In the genomic region with DNA sequence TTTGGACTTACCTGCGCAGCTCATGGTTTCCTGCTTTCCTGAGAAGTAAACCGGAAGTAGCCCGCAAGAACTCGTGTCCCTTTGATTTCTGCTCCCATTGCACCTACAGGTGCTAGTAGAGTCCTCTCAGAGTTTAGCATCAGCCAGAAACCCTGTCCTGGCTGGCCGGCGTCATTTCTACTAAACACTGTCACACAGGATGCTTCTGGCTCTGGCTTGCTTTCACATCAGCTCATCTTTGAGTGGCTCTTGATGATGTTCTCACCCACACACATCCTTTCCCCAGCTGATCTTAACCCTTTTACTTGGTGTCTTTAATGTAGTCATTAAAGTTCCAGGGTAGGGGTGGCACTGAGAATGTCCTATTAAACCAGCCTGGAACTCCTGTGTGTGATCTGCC, we compare ENCODE assay signal across 23 mouse cellular contexts. TPM values are rescaled to one million over a fixed set of nuclear protein-coding genes. Genes with fewer than 3 reads are reported as not detected.
DNase-seq lines count a peak whose midpoint lies in the region; ATAC-seq and TF ChIP-seq lines count a peak whose summit lies in the region.
"Had no signal": no experiment of that assay in that cellular context is flagged by ENCODE, and none has a peak within 500 bp of the region (broad histone marks: within the 10 kb centered on the region; RNA-seq: fewer than 3 reads in every experiment).

No protein-coding gene starts in this region.

- WGBS in intestine, postnatal 0 days = 70% methylated on average over 6 of the region's 6 CpGs
- 73% methylated on average over 6 of the region's 6 CpGs for WGBS in intestine, embryonic 15.5 days
- 81% methylated on average over 6 of the region's 6 CpGs for WGBS in stomach, postnatal 0 days
- 93% methylated on average over 6 of the region's 6 CpGs for WGBS in forebrain, postnatal 0 days

- no peaks in the 10 kb centered on the region for H3K27me3 ChIP-seq in intestine, postnatal 0 days (replicated peaks; ENCODE audit: control insufficient read depth, insufficient read depth, low read length)
- no peaks in the 10 kb centered on the region for H3K27me3 ChIP-seq in intestine, embryonic 15.5 days (replicated peaks)
- H3K27me3 ChIP-seq in stomach, postnatal 0 days (ENCODE audit: control insufficient read depth, insufficient read depth, low read length) = no peaks in the 10 kb centered on the region
- H3K27me3 ChIP-seq in forebrain, postnatal 0 days (ENCODE audit: insufficient read depth, low read length) = no peaks in the 10 kb centered on the region
- H3K27me3 ChIP-seq: embryonic facial prominence, embryonic 15.5 days; heart, embryonic 13.5 days; hindbrain, embryonic 12.5 days had no signal

- ATAC-seq in intestine, postnatal 0 days = no peak
- no peak for ATAC-seq in intestine, embryonic 15.5 days
- ATAC-seq in CD4-positive, CD25-positive, alpha-beta regulatory T cell, adult 4 months = peak; percentile 93
- peak; percentile 90 for ATAC-seq in inflammation-experienced regulatory T-cells, adult 6 months
- ATAC-seq in stomach, postnatal 0 days (ENCODE audit: low FRiP score, low TSS enrichment) = no peak
- no peak for ATAC-seq in forebrain, postnatal 0 days
- ATAC-seq: forebrain, embryonic 14.5 days; hindbrain, embryonic 16.5 days had no signal

- H3K4me2 ChIP-seq in intestine, postnatal 0 days (replicated peaks; ENCODE audit: low read depth) = no peak overlapping the region
- H3K4me2 ChIP-seq in intestine, embryonic 15.5 days (replicated peaks) = no peak overlapping the region
- no peak overlapping the region for H3K4me2 ChIP-seq in stomach, postnatal 0 days (replicated peaks; ENCODE audit: low read depth)
- H3K4me2 ChIP-seq in forebrain, postnatal 0 days (ENCODE audit: low read depth) = no peak overlapping the region
- H3K4me2 ChIP-seq: embryonic facial prominence, embryonic 15.5 days; heart, embryonic 13.5 days; hindbrain, embryonic 12.5 days had no signal

- H3K36me3 ChIP-seq in intestine, postnatal 0 days (ENCODE audit: control insufficient read depth, insufficient read depth) = no peaks in the 10 kb centered on the region
- H3K36me3 ChIP-seq in intestine, embryonic 15.5 days = 0 out of 2 replicates have a peak, but pooled peaks cover 2% of the 10 kb centered on the region
- no peaks in the 10 kb centered on the region for H3K36me3 ChIP-seq in stomach, postnatal 0 days (ENCODE audit: control insufficient read depth, insufficient read depth, low read length)
- H3K36me3 ChIP-seq in forebrain, postnatal 0 days (ENCODE audit: insufficient read depth) = no peaks in the 10 kb centered on the region
- H3K36me3 ChIP-seq: embryonic facial prominence, embryonic 15.5 days; forebrain, embryonic 10.5 days; hindbrain, embryonic 12.5 days had no signal

- no peaks in the 10 kb centered on the region for H3K9me3 ChIP-seq in intestine, postnatal 0 days (ENCODE audit: control insufficient read depth)
- H3K9me3 ChIP-seq in intestine, embryonic 15.5 days = no peaks in the 10 kb centered on the region; the same call in 1 of the 2 replicates
- no peaks in the 10 kb centered on the region for H3K9me3 ChIP-seq in stomach, postnatal 0 days (ENCODE audit: control insufficient read depth, low read length)
- no peaks in the 10 kb centered on the region for H3K9me3 ChIP-seq in forebrain, postnatal 0 days (ENCODE audit: low read length)
- H3K9me3 ChIP-seq: embryonic facial prominence, embryonic 15.5 days; forebrain, embryonic 10.5 days; heart, embryonic 13.5 days; hindbrain, embryonic 12.5 days had no signal

- TF ChIP-seq EP300 in stomach, postnatal 0 days (optimal IDR thresholded peaks at IDR 0.05) = no peak

- H3K27ac ChIP-seq in intestine, postnatal 0 days (ENCODE audit: low read depth, low read length) = peak overlapping the region; percentile 15; the same call in 1 of the 2 replicates
- no peak overlapping the region for H3K27ac ChIP-seq in intestine, embryonic 15.5 days
- H3K27ac ChIP-seq in stomach, postnatal 0 days (replicated peaks) = peak overlapping the region; percentile 82
- no peak overlapping the region for H3K27ac ChIP-seq in forebrain, postnatal 0 days (ENCODE audit: low read depth, low read length)
- H3K27ac ChIP-seq: embryonic facial prominence, embryonic 15.5 days; forebrain, embryonic 10.5 days; heart, embryonic 13.5 days; hindbrain, embryonic 12.5 days had no signal

- no peak overlapping the region for H3K4me3 ChIP-seq in intestine, postnatal 0 days (ENCODE audit: low read depth, low read length)
- H3K4me3 ChIP-seq in intestine, embryonic 15.5 days (replicated peaks) = no peak overlapping the region
- H3K4me3 ChIP-seq in stomach, postnatal 0 days (ENCODE audit: low read depth, low read length) = no peak overlapping the region
- no peak overlapping the region for H3K4me3 ChIP-seq in forebrain, postnatal 0 days (ENCODE audit: low read depth, low read length)
- H3K4me3 ChIP-seq: embryonic facial prominence, embryonic 15.5 days; erythroblast, embryonic 14.5 days; forebrain, embryonic 10.5 days; heart, embryonic 13.5 days; hindbrain, embryonic 12.5 days had no signal

- no peak for DNase-seq in stomach, postnatal 0 days (ENCODE audit: low spot score)
- DNase-seq in lung, postnatal 25 days (ENCODE audit: low spot score) = no peak
- no peak for DNase-seq in forebrain, postnatal 0 days
- DNase-seq: adrenal gland, postnatal 14 days; B cell, adult 2 months; cerebellum, adult 18-20 months; cerebellum, adult 9-11 months; gastrocnemius, postnatal 36 days; heart, adult 11 months; heart, postnatal 36 days had no signal

- H3K9ac ChIP-seq in intestine, postnatal 0 days (ENCODE audit: low read depth, low read length) = no peak overlapping the region
- H3K9ac ChIP-seq in intestine, embryonic 15.5 days = no peak overlapping the region
- no peak overlapping the region for H3K9ac ChIP-seq in stomach, postnatal 0 days (ENCODE audit: low read length)
- no peak overlapping the region for H3K9ac ChIP-seq in forebrain, postnatal 0 days
- H3K9ac ChIP-seq: embryonic facial prominence, embryonic 15.5 days; heart, embryonic 13.5 days; hindbrain, embryonic 12.5 days had no signal

- H3K4me1 ChIP-seq in intestine, postnatal 0 days (replicated peaks; ENCODE audit: control insufficient read depth, insufficient read depth, low read length) = 0 out of 2 replicates have a peak, but pooled peaks cover 3% of the 10 kb centered on the region
- no peaks in the 10 kb centered on the region; the same call in 1 of the 2 replicates for H3K4me1 ChIP-seq in intestine, embryonic 15.5 days (replicated peaks)
- H3K4me1 ChIP-seq in stomach, postnatal 0 days (replicated peaks; ENCODE audit: control insufficient read depth, insufficient read depth) = no peaks in the 10 kb centered on the region; the same call in 1 of the 2 replicates
- H3K4me1 ChIP-seq in forebrain, postnatal 0 days (ENCODE audit: insufficient read depth) = no peaks in the 10 kb centered on the region
- H3K4me1 ChIP-seq: forebrain, embryonic 10.5 days; heart, embryonic 13.5 days; hindbrain, embryonic 12.5 days had no signal

- no peak for TF ChIP-seq CTCF in intestine, postnatal 0 days (IDR thresholded peaks at IDR 0.05; ENCODE audit: low read depth)
- TF ChIP-seq CTCF in stomach, postnatal 0 days (IDR thresholded peaks at IDR 0.05; ENCODE audit: low read depth) = no peak
- no peak for TF ChIP-seq CTCF in forebrain, postnatal 0 days (IDR thresholded peaks at IDR 0.05; ENCODE audit: low read depth)

RNA-seq across cellular contexts. Expression of a gene that starts 12.3 kb away (rescaled TPM):
- 24.2 and 26.8 TPM in 2 replicates for polyA plus RNA-seq in intestine, postnatal 0 days (2015; fragmentation: Nextera tagmentation; extraction: Ambion mirVana)
- polyA plus RNA-seq in intestine, embryonic 15.5 days (2015; fragmentation: Nextera tagmentation; extraction: Ambion mirVana) = 51.8 and 52.0 TPM in 2 replicates
- 10 to 100 TPM; 13.4 to 14.2 TPM for polyA plus RNA-seq in CD4-positive, CD25-positive, alpha-beta regulatory T cell, adult 4 months (2017; shearing (Covaris generic))
- 10 to 100 TPM in 2 of 3 experiments, 1 to 10 TPM in 1; 7.9 to 25.3 (median 24.8) TPM for polyA plus RNA-seq in inflammation-experienced regulatory T-cells, adult 6 months (2017; shearing (Covaris generic))
- 46.0 and 48.7 TPM in 2 replicates for polyA plus RNA-seq in stomach, postnatal 0 days (2015; fragmentation: Nextera tagmentation; extraction: Ambion mirVana)
- 11.6 and 12.7 TPM in 2 replicates for total RNA-seq in forebrain, postnatal 0 days (2014; rRNA removed)
- 9.1 and 14.0 TPM in 2 replicates for polyA plus RNA-seq in forebrain, postnatal 0 days (2015; fragmentation: Nextera tagmentation; extraction: Ambion mirVana)

RNA-seq across cellular contexts. Expression of a gene that starts 15.5 kb away (rescaled TPM):
- polyA plus RNA-seq in intestine, postnatal 0 days (2015; fragmentation: Nextera tagmentation; extraction: Ambion mirVana) = 0.17 TPM in 1 of 2 replicates, not detected in the other
- 2.6 and 4.0 TPM in 2 replicates for polyA plus RNA-seq in intestine, embryonic 15.5 days (2015; fragmentation: Nextera tagmentation; extraction: Ambion mirVana)
- polyA plus RNA-seq in CD4-positive, CD25-positive, alpha-beta regulatory T cell, adult 4 months (2017; shearing (Covaris generic)) = not detected
- polyA plus RNA-seq in inflammation-experienced regulatory T-cells, adult 6 months (2017; shearing (Covaris generic)) = under 1 TPM in 1 of 3 experiments, not detected in 2; 0.62 TPM
- polyA plus RNA-seq in stomach, postnatal 0 days (2015; fragmentation: Nextera tagmentation; extraction: Ambion mirVana) = 3.7 and 4.4 TPM in 2 replicates
- total RNA-seq in forebrain, postnatal 0 days (2014; rRNA removed) = 5.0 and 10.0 TPM in 2 replicates
- polyA plus RNA-seq in forebrain, postnatal 0 days (2015; fragmentation: Nextera tagmentation; extraction: Ambion mirVana) = 7.7 and 8.0 TPM in 2 replicates
- total RNA-seq: adrenal gland, postnatal 14 days; gastrocnemius, adult 8-10 months; gastrocnemius, postnatal 36 days; heart, postnatal 36 days had no signal
- polyA plus RNA-seq: erythroblast, embryonic 14.5 days; heart, embryonic 13.5 days; heart, postnatal 0 days had no signal

Comparison
In these comparisons a context has a peak if more than half of its experiments do, and no peak if none do; other contexts are left out.
1. H3K27ac ChIP-seq: peak in intestine, postnatal 0 days (single experiment) and stomach, postnatal 0 days (single experiment); none in intestine, embryonic 15.5 days (single experiment) and forebrain, postnatal 0 days (single experiment).
2. ATAC-seq: peak in CD4-positive, CD25-positive, alpha-beta regulatory T cell, adult 4 months (single experiment) and inflammation-experienced regulatory T-cells, adult 6 months (single experiment); none in intestine, postnatal 0 days (single experiment), intestine, embryonic 15.5 days (single experiment), stomach, postnatal 0 days (single experiment) and forebrain, postnatal 0 days (single experiment).